Mouse (Mus musculus) forebrain, embryonic 13.5 days (tissue): ENCODE results near the gene Zfp784. TPM values are rescaled to one million over a fixed set of nuclear protein-coding genes. Genes with fewer than 3 reads are reported as not detected.
"Not testable (repeated sequence)": the region's sequence is repeated elsewhere in the genome, so short reads cannot be mapped to it uniquely, and the experiment has no call there.

Source experiments
- ATAC-seq: fragments of 200-750 bp; cut with Nextera tagmentation; 2 replicates; pipeline ENCODE4 v1.8.0; 2017
- H3K27ac ChIP-seq: fragments of 300-500 bp; sonication (generic); 2 replicates; pipeline ENCODE4 v1.5.1; 2015; ENCODE audit warnings: inconsistent platforms, mild to moderate bottlenecking, moderate library complexity
- H3K27me3 ChIP-seq: fragments of 300-500 bp; sonication (generic); 2 replicates; pipeline ENCODE4 v1.6.1; 2015; ENCODE audit warnings: mild to moderate bottlenecking, inconsistent platforms
- H3K36me3 ChIP-seq: fragments of 300-500 bp; sonication (generic); 2 replicates; pipeline ENCODE4 v1.6.1; 2015; ENCODE audit warnings: mild to moderate bottlenecking, inconsistent platforms; ENCODE audit not compliant: poor library complexity, severe bottlenecking
- H3K4me1 ChIP-seq: fragments of 300-500 bp; sonication (generic); 2 replicates; pipeline ENCODE4 v1.6.1; 2015; ENCODE audit warnings: inconsistent platforms
- H3K4me2 ChIP-seq: fragments of 300-500 bp; sonication (generic); 2 replicates; pipeline ENCODE4 v1.6.1; 2015; ENCODE audit warnings: inconsistent platforms, mild to moderate bottlenecking, moderate library complexity
- H3K4me3 ChIP-seq: fragments of 300-500 bp; sonication (generic); 2 replicates; pipeline ENCODE4 v1.5.1; 2015; ENCODE audit warnings: mild to moderate bottlenecking, inconsistent platforms
- H3K9ac ChIP-seq: fragments of 300-500 bp; sonication (generic); 2 replicates; pipeline ENCODE4 v1.6.1; 2015; ENCODE audit warnings: mild to moderate bottlenecking, inconsistent platforms
- H3K9me3 ChIP-seq: fragments of 300-500 bp; sonication (generic); replicated peaks from 2 replicates; pipeline ENCODE4 v1.6.1; 2016; ENCODE audit warnings: inconsistent platforms
- WGBS: fragments of 180-500 bp; shearing (Covaris S2); methylation state at CpG from one replicate; pipeline ENCODE4 v1.1.7; 2015; 5-methylcytosine and 5-hydroxymethylcytosine counted together
- polyA plus RNA-seq: library from polyadenylated mRNA; unstranded; fragments of >200 nt; fragmentation: Nextera tagmentation; extraction: Ambion mirVana; gene quantifications from 2 replicates; pipeline ENCODE4 v1.2.1, GENCODE M21; 2015

Zfp784 gene
- polyA plus RNA-seq, 1 experiment from 2014 or later, result 5.6 TPM

- Histone ChIP-seq H3K4me2 (no peak overlapping the region), H3K9me3 (peaks cover 9% of the 10 kb centered on the region), H3K4me1 (peaks cover 9% of the 10 kb centered on the region; the same call in 1 of the 2 replicates), H3K27me3 (no peaks in the 10 kb centered on the region), H3K9ac (no peak overlapping the region), H3K36me3 (peaks cover 54% of the 10 kb centered on the region), H3K4me3 (no peak overlapping the region), H3K27ac (no peak overlapping the region)
- no peak for ATAC-seq
- WGBS, result 93% methylated on average over 9 of the region's 9 CpGs
Observed at GRCm38 (mm10) chr7:5036136-5036535, 2.1 kb downstream of the Zfp784 start.

GRCm38 (mm10) chr7:5035628-5036027 lies 2.6 kb downstream of the Zfp784 start:
- Histone ChIP-seq H3K4me1 (peaks cover 9% of the 10 kb centered on the region; the same call in 1 of the 2 replicates), H3K27ac (no peak overlapping the region), H3K9ac (no peak overlapping the region), H3K9me3 (peaks cover 14% of the 10 kb centered on the region), H3K36me3 (peaks cover 58% of the 10 kb centered on the region), H3K4me2 (no peak overlapping the region), H3K27me3 (no peaks in the 10 kb centered on the region), H3K4me3 (no peak overlapping the region)
- ATAC-seq, result no peak
- 99% methylated on average over 17 of the region's 17 CpGs for WGBS

- Histone ChIP-seq H3K27me3 (no peaks in the 10 kb centered on the region), H3K9ac (no peak within 1 kb of the TSS), H3K36me3 (peaks cover 76% of the 10 kb centered on the region), H3K9me3 (peaks cover 28% of the 10 kb centered on the region), H3K4me1 (0 out of 2 replicates have a peak, but pooled peaks cover 4% of the 10 kb centered on the region), H3K4me2 (no peak within 1 kb of the TSS), H3K4me3 (no peak within 1 kb of the TSS), H3K27ac (no peak within 1 kb of the TSS)
- no peak for ATAC-seq
- WGBS, result 92% methylated on average over 3 of the region's 3 CpGs
Observed at GRCm38 (mm10) chr7:5033818-5034217, 4.4 kb downstream of the Zfp784 start, which contains the start of gene 4632433K11Rik. 4632433K11Rik (plus strand) TSS chr7:5034118.

DNA sequence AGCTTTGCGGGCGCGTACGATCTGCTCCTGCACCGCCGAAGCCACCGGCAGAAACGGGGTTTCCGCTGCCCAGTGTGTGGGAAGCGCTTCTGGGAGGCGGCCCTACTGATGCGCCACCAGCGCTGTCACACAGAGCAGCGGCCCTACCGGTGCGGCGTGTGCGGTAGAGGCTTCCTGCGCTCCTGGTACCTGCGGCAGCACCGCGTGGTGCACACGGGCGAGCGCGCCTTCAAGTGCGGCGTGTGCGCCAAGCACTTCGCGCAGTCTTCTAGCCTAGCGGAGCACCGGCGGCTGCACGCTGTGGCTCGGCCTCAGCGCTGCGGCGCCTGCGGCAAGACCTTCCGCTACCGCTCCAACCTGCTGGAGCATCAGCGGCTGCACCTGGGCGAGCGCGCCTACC lies 6.8 kb downstream of the Zfp784 start:
- Histone ChIP-seq H3K27ac (no peak overlapping the region), H3K27me3 (no peaks in the 10 kb centered on the region), H3K4me1 (no peaks in the 10 kb centered on the region), H3K9me3 (peaks cover 28% of the 10 kb centered on the region), H3K4me3 (no peak overlapping the region), H3K36me3 (peaks cover 96% of the 10 kb centered on the region), H3K4me2 (no peak overlapping the region), H3K9ac (no peak overlapping the region)
- 81% methylated on average over 46 of the region's 46 CpGs for WGBS
- no peak for ATAC-seq

DNA sequence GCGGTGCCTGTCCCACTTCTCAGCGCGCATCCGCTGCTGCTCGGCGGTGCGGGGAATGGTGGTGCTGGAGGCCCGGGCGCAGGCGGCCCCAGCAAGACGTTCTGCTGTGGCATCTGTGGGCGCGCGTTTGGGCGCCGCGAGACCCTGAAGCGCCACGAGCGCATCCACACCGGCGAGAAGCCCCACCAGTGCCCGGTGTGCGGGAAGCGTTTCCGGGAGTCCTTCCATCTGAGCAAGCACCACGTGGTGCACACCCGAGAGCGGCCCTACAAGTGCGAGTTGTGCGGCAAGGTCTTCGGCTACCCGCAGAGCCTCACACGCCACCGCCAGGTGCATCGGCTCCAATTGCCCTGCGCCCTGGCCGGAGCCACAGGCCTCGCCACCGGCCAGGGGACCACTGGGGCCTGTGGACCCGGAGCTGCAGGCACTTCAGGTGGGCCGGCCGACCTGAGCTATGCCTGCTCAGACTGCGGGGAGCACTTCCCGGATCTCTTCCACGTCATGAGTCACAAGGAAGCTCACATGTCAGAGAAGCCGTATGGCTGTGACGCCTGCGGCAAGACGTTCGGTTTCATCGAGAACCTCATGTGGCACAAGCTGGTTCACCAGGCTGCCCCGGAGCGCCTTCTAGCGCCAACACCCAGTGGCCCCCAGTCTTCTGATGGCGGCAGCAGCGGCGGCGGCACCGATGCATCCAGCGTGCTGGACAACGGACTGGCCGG lies 7.5 kb downstream of the Zfp784 start:
- no peak for ATAC-seq
- 87% methylated on average over 63 of the region's 63 CpGs for WGBS
- Histone ChIP-seq H3K36me3 (peaks cover 95% of the 10 kb centered on the region), H3K9me3 (peaks cover 28% of the 10 kb centered on the region), H3K9ac (no peak overlapping the region), H3K4me1 (no peaks in the 10 kb centered on the region), H3K27me3 (no peaks in the 10 kb centered on the region), H3K27ac (no peak overlapping the region), H3K4me3 (peak overlapping the region; percentile 12; the same call in 1 of the 2 replicates), H3K4me2 (no peak overlapping the region)

DNA sequence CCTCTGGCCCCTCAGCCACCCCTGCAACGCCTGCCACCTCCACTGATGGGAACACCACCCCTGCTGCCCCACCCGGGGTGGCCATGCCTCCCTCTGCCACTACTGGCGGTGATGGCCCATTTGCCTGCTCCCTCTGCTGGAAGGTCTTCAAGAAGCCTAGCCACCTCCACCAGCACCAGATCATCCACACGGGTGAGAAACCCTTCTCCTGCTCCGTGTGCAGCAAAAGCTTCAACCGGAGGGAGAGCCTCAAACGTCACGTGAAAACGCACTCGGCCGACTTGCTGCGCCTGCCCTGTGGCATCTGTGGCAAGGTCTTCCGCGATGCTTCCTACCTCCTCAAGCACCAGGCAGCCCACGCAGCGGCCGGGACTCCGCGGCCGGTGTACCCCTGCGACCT lies 8.3 kb downstream of the Zfp784 start:
- Histone ChIP-seq H3K4me1 (no peaks in the 10 kb centered on the region), H3K4me3 (no peak overlapping the region), H3K27me3 (no peaks in the 10 kb centered on the region), H3K4me2 (no peak overlapping the region), H3K36me3 (peaks cover 87% of the 10 kb centered on the region), H3K9me3 (peaks cover 28% of the 10 kb centered on the region), H3K9ac (no peak overlapping the region), H3K27ac (no peak overlapping the region)
- no peak for ATAC-seq
- 94% methylated on average over 21 of the region's 21 CpGs for WGBS

DNA sequence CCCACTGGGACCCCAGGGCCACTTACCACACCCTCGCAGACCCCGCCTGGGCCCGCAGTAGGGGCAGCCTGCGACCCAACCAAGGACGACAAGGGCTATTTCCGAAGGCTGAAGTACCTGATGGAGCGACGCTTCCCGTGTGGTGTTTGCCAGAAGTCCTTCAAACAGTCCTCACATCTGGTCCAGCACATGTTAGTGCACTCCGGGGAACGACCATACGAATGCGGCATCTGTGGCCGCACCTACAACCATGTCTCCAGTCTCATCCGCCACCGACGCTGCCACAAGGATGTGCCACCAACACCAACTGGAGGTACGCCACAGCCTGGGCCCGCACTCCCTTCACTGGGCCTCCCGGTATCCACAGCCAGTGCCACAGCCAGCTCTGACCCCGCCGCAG lies 8.7 kb downstream of the Zfp784 start:
- H3K9ac ChIP-seq, result no peak overlapping the region
- H3K4me3 ChIP-seq, result no peak overlapping the region
- H3K9me3 ChIP-seq, result peaks cover 28% of the 10 kb centered on the region
- H3K36me3 ChIP-seq, result peaks cover 83% of the 10 kb centered on the region
- H3K27ac ChIP-seq, result no peak overlapping the region
- no peaks in the 10 kb centered on the region for H3K27me3 ChIP-seq
- ATAC-seq, result no peak
- no peaks in the 10 kb centered on the region for H3K4me1 ChIP-seq
- H3K4me2 ChIP-seq, result no peak overlapping the region
- WGBS, result 98% methylated on average over 22 of the region's 22 CpGs

DNA sequence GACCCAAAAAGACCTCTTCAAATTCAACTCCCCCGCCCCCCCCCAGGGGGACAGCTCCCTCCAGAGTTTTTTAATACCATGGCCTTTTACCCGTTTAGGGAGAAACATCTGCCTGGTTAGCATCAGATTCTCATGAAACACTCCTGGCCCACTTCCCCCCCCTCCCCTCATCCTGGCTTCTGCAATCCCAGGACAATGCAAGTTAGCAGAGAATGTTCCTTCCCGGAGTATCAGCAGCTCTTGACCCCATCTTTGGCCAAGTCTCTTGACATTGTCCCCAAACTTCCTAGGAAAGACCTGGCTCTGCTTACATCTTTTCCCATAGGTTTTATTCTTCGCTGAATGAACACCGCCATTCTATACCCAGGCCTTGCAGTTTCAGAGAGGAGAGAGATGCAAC lies 17.0 kb downstream of the Zfp784 start:
- Histone ChIP-seq H3K36me3 (peaks cover 41% of the 10 kb centered on the region), H3K27me3 (no peaks in the 10 kb centered on the region), H3K27ac (peak overlapping the region; percentile 51), H3K4me3 (peak overlapping the region; percentile 88), H3K4me2 (peak overlapping the region; percentile 87), H3K9ac (peak overlapping the region; percentile 97), H3K4me1 (peaks cover 16% of the 10 kb centered on the region), H3K9me3 (no peaks in the 10 kb centered on the region)
- WGBS, result 45% methylated on average over 5 of the region's 5 CpGs
- ATAC-seq, result no peak

GRCm38 (mm10) chr7:5020685-5021084 lies 17.6 kb downstream of the Zfp784 start:
- Histone ChIP-seq H3K9ac (peak overlapping the region; percentile 97), H3K4me3 (peak overlapping the region; percentile 88), H3K9me3 (no peaks in the 10 kb centered on the region), H3K27me3 (no peaks in the 10 kb centered on the region), H3K4me2 (peak overlapping the region; percentile 87), H3K4me1 (peaks cover 21% of the 10 kb centered on the region), H3K27ac (peak overlapping the region; percentile 93), H3K36me3 (peaks cover 38% of the 10 kb centered on the region)
- under 1% methylated on average over 10 of the region's 15 CpGs for WGBS
- ATAC-seq, result peak; percentile 2; the same call in 1 of the 2 replicates

DNA sequence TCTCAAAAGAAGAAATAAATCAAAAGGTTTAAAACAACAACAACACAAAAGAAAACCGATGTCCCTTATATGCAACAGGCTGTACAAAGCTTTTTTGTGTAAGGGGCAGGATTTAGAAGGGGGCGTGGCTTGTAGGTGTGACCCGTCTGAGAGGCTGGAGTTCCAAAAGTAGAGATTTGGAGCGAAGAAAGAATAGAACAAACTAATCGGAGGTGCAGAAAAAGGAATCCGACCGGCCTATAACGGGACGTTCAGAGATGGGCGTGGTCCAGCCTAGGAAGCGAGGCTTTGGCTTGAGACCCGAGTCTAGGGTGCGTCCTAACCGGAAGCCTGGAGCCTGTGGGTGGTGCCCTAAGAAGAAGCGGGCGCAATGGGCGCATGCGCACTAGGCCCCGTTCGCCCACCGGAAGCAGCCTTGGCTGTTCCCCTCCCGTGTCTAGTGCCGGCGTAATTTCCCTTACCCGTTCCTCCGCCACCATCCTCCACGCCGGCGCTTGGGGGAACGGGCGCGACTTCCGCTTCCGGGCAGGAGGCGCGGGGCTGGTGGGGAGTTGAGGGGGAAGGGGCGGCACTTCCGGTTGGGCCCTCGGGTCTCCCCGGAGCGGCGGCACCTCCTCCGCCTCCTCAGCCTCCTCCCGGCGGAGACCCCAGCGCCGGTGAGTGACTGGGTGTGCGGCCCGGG lies 18.1 kb downstream of the Zfp784 start, which contains the start of the genes Zfp865 and Ccdc106:
Zfp865 (plus strand) TSS at position 377 of the 682 bp plus-strand sequence.
Ccdc106 (plus strand) TSS at position 554 of the 682 bp plus-strand sequence.
- ATAC-seq, result peak; percentile 92
- no peaks in the 10 kb centered on the region for H3K27me3 ChIP-seq
- H3K36me3 ChIP-seq, result peaks cover 38% of the 10 kb centered on the region
- H3K9ac ChIP-seq, result peak within 1 kb of the TSS; percentile 97
- peak within 1 kb of the TSS; percentile 93 for H3K27ac ChIP-seq
- H3K4me2 ChIP-seq, result peak within 1 kb of the TSS; percentile 87
- peak within 1 kb of the TSS; percentile 88 for H3K4me3 ChIP-seq
- H3K4me1 ChIP-seq, result peaks cover 21% of the 10 kb centered on the region
- under 1% methylated on average over 44 of the region's 49 CpGs for WGBS
- H3K9me3 ChIP-seq, result no peaks in the 10 kb centered on the region

DNA sequence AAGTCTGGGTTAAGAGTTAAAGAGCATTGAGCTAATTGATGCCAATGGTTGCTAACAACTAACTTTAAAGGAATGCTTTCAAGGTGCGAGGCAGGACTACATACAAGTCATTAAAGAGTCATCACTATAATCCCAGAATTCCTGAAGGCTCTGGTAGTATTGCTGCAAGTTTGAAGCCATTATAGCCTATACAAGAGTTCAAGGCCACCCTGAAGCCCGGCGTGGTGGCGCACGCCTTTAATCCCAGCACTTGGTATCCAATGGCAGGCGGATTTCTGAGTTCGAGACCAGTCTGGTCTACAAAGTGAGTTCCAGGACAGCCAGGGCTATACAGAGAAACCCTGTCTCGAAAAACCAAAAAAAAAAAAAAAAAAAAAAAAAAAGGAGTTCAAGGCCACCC lies 18.7 kb downstream of the Zfp784 start:
- 0 out of 2 replicates have a peak overlapping the region, but pooled peaks have one; percentile 26 for H3K9ac ChIP-seq
- not testable (repeated sequence) for H3K9me3 ChIP-seq, ATAC-seq, H3K27me3 ChIP-seq
- 18% methylated on average over 8 of the region's 8 CpGs for WGBS
- peak overlapping the region; percentile 88 for H3K4me3 ChIP-seq
- H3K27ac ChIP-seq, result peak overlapping the region; percentile 93
- peaks cover 21% of the 10 kb centered on the region for H3K4me1 ChIP-seq
- peak overlapping the region; percentile 87 for H3K4me2 ChIP-seq
- H3K36me3 ChIP-seq, result peaks cover 38% of the 10 kb centered on the region

DNA sequence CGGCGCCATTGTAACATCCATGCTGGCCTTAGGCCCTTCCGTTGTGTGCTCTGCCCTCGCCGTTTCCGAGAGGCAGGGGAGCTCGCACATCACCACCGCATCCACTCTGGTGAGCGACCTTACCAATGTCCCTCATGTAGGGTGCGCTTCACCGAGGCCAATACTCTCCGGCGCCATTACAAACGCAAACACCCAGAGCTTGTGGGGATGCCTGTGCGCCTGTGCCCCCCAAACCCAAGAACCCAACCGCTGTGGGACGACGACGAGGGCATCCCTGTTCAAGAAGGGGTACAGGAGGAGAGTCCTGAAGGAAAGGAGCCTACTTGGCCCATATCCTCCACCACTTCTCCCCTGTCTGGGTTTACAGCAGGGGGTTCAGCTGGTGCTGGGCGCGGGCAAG lies 20.3 kb downstream of the Zfp784 start:
- Histone ChIP-seq H3K27me3 (no peaks in the 10 kb centered on the region), H3K36me3 (peaks cover 21% of the 10 kb centered on the region), H3K4me1 (peaks cover 24% of the 10 kb centered on the region), H3K4me2 (no peak overlapping the region), H3K27ac (no peak overlapping the region), H3K9ac (no peak overlapping the region), H3K4me3 (no peak overlapping the region), H3K9me3 (no peaks in the 10 kb centered on the region)
- 98% methylated on average over 21 of the region's 21 CpGs for WGBS
- ATAC-seq, result no peak
